Mouse (Mus musculus) spleen, postnatal 10 days (tissue): Measurements from ENCODE around the gene Abcc8.
A peak's percentile ranks its signal among the peaks of the same experiment; 100 is the strongest.
"Not testable (repeated sequence)": the region's sequence is repeated elsewhere in the genome, so short reads cannot be mapped to it uniquely, and the experiment has no call there.

Experiments
- DNase-seq, 2 experiments: peaks; one replicate each; pipeline ENCODE4 v3.0.0; 2021 to 2022; ENCODE audit warnings: low spot score in 2 of 2

Abcc8 gene

DNA sequence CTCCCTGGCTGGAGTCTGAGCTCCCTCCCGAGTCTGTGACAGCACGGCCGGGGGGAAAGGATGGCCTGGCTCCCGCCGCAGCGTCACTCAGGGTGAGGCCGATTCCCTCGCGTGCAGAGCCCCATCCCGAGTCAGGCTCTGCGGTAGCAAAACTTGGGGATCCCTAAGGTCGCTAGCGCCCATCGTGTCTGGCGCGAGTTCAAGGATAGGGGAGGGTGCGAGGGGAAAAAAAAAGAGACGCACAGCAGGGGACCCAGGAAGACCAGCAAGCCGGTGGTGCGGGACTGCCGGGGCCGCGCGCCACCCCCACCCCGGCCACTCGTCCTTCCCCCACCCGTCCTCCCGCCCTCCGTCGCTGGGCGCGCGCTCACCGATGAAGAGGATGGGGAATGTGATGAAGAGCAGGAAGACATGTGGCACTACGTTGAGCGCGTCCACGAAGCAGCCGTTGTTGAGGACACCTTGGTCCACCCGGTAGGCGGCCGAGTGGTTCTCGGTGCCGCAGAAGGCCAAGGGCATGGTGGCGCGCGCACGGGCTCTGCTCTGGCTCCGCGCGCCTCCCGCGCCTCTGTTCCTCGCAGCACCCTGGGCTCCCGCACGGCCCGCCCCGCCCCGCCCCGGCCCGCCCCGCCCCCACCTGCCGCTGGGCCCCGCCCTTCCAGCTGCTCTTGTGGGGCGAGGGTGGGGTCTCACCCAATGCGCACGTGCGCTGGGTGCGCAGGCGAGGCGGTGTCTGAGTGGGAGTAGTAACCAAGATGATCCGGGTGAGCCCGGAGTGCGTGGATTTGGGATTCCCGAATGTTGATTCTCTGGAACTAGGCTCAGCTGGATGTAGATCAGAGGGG, at the start of gene Abcc8:
Gene Abcc8 (minus strand): TSS at position 603 of the 845 bp plus-strand sequence.
- DNase-seq = no peak

DNA sequence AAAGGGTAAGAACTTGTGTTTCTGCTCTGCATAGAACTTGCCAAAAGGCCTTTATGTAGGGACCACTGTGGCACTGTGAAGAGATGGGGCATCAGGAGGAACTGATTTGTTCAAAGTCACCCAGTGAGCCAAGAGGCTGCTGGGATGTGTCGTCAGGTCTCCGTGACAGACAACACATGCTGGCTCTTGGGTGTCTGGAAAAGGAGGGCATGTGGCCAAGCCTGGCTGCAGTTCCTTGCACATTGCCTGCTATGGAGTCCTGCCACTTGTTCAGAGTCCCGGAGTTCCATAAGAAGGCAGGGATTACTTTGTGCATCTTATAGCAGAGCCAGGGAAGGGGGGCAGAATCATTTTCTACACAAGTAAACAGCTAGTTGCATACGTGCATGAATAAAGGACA, 47.1 kb upstream of the Abcc8 start:
- DNase-seq = no peak

DNA sequence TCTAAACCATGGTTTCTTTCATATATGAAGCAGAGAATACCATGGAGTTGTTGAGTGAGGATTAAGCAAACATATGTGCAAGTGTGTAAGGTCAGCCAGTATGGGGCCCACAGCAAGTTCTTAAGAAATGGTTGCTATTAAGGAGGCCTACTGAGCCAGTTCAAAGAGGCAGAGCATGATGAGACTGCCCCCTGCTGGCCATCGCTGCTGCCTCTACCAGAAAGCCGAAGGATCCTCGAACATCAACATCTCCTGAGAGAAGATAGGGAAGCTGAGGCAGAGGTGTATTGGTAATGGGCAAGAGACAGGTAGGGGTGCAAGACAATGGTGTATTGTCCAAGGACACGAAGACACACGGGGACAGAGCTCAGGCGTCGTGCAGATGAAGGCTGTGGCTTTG, 46.4 kb upstream of the Abcc8 start:
- peak; percentile 17 to 71 for DNase-seq

DNA sequence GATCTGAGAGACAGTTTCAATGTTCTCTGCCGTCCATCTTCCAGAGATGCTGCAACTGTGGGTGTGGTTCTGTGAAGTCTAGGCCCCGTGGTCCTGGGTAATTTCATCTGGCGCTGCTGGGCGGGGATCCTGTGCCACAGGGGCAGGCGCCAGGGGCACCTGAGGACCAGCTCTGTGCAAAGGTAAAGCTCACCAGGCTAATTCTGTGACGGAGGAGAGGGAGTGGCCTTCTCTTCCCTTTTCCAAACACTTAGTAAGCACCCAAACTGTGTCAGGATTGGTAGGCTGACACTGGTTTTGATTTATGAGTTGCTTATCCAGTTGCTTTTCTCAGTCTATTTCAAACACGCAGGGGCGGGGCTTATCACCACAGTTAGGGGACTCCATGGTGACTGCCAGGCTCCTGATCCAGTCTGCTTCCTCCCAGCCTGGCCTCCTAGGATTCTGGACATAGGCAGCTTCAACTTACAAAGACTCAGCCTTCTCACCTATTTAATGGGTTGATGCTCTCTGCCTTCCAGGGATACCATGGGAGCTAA, 40.8 kb upstream of the Abcc8 start:
- DNase-seq = no peak

DNA sequence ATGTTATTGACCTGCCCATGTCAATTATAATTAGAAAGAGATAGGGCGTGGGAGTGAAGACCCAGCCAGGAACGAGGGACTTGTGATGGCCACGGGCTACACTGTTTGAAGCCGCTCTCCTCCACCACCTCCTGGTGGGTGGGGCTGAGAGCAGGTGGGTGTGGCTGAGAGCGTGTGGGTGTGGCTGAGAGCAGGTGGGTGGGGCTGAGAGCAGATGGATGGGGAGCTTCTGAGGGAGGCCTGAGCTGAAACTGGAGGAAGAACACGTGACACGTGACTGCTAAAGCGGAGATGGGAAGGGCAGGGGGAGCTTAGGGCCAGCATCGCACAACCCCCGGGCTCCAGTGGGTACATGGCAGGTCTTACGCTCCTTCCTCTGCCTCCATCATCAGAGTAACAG, 38.6 kb upstream of the Abcc8 start:
- DNase-seq = peak in 1 of 2 experiments; percentile 35

DNA sequence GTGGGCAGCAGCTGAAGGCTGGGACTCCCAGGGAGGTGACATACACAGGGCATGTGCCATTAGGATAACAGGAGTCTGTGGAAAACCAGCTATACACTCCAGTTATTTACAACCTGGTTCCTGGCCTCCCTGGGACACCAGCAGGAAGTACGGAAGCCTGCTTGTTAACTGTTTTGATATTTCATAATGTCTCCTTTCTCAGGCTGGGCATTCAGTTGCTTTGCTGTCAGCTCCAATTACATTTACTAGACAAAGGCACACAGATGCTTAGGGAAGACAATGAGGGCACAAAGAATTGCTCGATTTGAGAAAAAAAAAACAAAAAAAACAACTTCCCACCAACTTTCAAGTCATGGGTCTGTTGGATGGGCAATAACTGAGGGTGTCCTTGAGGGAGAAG, 36.6 kb upstream of the Abcc8 start:
- DNase-seq = no peak

DNA sequence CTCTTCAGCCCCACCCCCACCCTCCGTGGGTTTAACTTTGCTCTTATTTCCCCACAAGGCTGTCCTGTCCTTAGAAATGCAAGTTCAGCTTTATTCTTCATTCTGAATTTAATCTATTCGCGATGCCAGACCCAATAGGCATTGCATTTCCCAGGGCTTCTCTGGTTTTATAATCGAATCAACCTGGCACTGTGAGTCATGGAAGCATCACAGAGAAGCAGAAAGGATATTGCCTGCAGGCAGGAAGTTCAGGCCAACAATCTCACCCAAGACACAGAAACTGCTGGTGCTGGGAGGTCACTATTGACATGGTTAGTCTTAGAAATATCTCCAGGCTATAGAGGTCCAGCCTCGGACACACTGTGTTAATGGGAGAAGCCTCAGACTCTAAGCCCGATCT, 30.4 kb upstream of the Abcc8 start:
- DNase-seq = no peak

DNA sequence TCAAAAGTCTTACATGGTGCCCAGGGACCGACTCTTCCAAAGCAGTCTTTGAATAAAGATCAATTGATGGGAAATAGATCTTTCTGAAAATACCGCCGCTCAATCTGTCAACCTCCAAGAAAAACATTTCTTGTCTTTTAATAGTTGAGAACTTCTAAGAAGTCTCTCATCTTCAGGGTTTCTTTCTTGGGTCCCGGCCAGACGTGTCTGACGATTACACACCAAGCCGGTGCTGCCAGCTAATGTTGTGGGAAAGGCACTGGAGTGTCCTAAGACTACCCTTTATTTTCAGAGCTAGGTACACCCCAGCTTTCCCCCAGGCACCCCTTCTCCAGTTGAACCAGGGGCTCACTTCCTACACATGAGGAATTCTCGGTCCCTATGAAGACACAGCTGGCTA, 28.3 kb upstream of the Abcc8 start:
- DNase-seq = no peak

DNA sequence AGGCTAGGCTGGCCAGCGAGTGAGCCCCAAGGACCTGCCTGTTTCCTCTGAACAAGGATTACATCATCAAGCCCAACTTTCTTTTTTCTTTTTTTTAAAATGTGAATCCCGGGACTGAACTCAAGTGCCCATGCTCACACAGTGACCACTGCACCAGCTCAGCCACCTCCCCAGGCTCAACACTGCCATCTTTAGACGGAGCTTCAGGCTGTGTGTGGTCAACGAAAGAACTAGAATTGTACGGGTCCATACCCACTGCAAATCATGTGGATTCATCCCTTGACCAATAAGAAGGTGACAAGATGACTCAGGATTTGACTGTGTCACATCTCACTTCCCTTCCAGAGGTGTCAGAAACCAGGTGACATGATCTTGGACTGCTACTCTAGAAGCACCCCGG, 24.9 kb upstream of the Abcc8 start:
- no peak for DNase-seq

DNA sequence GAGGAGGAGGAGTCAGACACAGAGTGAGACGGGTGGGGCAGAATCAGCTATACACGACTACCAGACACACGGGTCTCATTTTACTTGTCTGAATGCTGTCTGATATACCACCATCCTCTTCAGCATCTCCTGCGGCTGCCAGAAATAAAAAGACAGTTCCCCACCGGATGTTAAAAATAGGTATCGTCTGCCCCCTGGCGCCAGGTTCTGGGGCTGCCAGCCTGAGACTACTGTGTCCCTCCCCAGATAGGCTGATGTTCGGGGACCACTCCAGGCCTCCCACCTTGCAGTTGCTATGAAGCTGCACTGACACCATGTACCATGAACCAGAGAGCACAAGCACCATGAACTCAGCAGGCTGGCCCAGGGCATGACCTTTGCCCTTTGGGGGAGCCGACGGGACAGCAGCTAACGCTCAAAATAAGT, 24.2 kb upstream of the Abcc8 start:
- peak; percentile 17 to 65 for DNase-seq

DNA sequence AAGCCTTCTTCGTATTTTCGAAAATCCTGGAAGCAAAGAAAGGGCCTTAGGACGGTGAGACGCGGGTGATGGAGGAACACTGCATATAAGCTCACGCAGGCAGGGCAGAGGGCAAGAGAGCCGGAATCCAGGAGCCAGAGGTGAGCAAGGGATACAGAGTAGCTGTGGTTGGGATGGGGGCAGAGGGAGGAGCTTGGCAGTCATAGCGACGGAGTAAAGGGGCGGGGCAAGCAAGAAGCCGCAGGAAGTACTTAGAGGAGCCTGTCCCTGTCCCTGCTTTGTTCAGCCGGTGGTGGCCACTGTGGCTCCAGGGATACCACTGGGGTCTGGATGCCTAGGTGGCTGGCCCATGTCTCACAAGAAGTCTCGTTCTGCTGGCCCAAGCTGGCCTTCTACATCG, 21.8 kb upstream of the Abcc8 start:
- no peak for DNase-seq

DNA sequence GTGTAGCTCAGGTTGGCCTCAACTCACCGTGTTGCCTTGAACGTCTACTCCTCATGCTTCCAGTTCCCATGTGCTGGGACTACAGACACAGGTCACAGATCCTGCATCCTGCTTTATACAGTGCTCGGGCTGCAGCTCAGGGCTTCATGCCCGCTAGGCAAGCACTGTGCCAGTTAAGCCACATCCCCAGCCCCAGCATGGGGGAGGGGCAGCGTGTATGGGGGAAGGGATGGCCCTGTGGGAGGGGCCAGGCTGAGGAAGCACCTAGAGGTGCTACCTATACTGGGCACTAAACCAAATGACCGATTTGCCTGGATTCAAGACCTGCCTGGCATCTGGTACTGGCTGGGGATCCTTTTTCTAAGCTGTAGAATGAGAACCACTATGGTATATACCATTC, 20.2 kb upstream of the Abcc8 start:
- no peak for DNase-seq

DNA sequence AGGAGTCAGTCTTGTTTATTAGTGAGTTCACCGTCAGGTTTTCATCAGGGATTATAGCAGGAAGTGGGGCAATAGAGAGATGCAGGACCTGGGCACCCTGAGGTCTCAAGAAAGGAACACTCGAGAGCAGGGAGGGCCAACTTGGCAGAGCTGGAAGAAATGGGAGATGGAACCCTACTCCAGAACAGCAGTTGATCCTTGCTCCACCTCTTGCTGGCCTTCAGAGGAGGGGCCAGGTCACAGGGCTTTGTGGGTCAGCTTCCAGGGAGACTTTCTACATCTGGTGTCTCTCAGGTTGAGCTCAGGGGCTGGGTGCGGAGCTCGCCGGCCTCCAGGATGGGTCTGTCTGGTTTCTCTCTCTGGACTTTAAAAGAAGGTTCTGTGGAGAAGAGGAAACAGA, 15.5 kb upstream of the Abcc8 start:
- DNase-seq = no peak

DNA sequence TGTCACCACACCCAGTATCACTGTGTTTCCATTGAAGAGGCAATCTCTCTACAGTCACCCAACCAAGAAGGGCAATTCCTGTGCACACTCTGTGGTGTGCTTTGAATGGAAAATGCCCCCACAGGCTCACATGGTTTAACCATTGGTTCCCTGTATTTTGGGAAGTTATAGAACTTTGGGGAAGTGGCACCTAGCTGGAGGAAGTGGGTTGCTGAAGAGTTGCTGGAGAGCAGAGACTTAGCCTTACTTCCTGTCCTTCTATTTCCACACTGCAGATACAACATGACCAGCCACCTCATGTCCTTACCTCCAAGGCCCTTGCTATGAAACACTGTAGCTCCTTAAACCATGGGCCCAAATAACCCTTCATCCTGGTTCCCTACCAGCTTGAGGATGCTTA, 4.4 kb upstream of the Abcc8 start:
- no peak for DNase-seq

DNA sequence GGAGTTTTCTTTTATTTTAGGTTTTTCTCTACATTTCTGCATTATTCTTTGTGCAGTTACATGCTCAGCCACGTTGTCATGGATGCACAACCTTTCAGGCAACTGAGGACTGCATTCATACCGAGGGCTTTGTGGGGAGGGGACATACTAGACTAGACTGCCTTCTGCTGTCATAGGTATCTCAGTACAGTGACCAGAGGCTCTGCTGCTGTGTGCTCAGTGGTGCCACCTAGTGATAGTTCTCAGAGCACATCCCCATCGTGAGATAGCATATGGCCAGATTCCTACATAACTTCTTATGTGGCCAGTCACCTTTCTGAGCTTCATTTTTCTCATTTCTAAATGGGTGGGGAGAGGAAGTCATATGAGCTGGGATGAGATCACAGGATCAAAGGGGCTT, 1.8 kb upstream of the Abcc8 start:
- peak; percentile 15 to 56 for DNase-seq

DNA sequence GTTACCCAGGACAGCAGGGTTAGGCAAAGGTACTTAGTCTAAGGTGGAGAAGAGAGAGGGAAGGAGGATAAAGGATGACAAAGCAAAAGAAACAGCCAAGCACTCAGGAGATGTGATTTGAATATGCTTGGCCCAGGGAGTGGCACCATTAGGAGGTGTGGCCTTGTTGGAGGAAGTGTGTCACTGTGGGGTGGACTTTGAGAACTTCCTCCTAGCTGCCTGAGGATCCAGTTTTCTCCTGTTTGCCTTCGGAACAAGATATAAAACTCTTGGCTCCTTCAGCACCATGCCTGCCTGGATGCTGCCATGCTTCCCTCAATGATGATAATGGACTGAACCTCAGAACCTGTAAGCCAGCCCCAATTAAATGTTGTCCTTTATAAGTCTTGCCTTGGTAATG, 10.9 kb downstream of the Abcc8 start:
- not testable (repeated sequence) for DNase-seq

DNA sequence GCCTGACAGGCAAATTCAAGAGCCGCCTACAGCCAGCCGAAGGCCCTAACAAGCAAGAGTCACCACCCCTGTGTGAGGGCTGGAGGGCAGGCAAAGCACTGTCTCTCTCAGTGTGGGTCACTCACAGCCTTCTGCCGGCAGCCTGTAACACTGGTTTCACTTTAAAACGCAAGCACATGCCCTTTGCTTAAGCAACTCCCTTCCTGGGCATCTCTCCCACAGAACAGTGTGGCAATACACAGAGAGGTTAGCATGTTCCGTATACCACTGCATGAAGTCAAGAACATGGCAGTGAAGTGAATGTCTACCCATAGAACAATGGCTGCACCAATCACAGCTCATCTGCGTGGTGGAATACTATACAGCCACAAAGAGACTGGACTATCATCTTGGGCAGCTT, 11.4 kb downstream of the Abcc8 start:
- DNase-seq = no peak

DNA sequence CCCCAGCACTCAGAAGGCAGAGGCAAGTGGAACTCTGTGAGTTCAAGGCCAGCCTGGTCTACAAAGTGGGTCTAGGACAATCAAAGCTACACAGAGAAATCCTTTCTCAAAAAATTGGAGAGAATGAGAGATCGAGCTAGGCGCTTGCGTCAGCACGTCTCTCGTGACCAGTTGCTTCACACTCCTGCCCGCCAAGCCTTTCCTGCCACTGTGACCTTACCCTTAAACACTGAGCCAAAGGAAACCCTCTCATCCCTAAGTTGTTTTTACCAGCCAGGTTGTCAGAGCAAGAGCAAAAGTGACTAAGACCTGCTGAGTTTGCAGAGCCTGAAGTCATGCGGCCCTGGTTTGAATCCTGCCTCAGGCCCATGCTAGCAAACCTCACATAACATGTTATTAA, 11.9 kb downstream of the Abcc8 start:
- no peak for DNase-seq

DNA sequence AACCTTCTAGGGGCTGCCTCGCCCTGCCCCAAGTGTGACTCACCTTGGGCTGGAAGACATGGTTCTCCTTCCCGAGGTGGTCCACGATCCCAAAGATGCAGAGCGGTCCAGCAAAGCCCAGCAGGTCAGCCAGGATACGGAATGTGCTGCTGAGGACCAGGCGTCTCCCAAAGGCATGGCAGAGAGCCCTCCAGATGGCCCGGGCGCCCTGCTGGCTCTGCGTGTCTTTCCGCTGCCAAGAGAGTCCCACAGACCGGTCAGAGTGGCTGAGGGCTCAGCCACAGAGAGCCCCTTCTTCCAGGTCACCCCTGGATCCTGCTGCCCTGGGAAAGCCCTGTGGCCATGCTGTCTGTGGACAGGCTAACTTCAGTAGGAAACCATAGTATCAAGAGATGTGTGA, 14.0 kb downstream of the Abcc8 start:
- no peak for DNase-seq

DNA sequence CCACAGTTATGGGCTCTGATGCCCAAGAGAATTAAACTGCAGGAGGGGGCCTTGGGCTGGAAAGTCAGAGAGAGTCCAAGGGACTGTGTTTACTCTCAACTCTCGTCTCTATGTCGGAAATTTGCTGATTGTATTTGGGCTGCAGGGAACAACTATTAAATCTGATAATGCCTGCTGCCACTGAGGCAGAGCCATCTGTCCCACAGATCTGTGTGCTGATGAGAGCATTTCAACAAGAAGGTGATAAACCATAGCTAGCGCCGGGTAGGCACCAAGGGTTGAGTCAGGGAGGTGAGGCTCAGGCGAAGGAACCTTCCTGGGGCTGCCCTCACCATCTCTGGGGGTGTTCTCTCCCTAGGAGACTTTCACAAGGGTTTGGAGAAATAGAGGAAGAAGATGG, 17.1 kb downstream of the Abcc8 start:
- DNase-seq = no peak

DNA sequence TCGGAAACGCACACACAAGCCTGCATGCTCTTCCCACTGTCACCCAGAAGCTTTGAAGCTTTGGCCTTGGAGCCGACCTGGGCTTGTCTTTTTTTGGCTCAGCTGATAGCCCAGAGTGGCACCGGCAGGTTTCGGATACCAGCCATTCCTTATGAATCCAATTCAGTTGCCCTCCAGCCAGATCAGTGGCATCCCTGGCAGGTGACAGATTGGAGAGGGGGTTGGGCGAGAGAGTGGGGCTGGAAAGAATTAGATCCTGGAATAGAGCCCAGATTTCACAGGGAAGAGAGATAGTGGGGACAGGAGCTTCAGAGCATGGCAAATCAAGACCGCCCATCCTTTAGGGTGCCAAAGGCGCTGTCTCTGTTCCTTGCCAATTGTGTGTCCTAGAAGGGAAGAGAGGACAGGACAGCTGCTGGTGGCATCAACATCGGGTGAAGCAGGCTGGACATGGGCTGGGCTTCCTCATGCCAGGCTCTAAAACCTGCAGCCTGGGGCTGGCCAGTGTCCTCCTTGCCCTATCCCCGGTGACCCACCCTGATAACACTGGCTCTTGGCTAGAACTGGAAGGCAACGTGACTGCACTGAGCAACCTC, 17.6 kb downstream of the Abcc8 start:
- no peak for DNase-seq

DNA sequence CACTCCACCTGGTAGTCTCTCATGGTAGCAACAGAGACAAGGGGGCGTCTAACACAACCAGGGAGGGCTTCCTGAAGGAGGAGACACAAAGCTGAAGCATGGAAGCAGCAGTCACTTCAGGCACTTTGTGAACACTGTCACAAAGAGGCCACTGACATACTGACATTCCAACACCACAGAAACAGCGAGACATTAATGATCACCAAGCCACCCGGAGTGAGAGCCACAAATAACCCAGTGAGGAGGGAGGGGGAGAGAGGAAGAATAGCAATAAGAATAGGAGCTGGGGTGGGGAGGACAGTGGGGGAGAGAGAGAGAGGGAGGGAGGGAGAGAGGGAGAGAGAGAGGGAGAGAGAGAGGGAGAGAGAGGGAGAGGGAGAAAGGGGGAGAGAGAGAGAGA, 18.2 kb downstream of the Abcc8 start:
- no peak for DNase-seq

DNA sequence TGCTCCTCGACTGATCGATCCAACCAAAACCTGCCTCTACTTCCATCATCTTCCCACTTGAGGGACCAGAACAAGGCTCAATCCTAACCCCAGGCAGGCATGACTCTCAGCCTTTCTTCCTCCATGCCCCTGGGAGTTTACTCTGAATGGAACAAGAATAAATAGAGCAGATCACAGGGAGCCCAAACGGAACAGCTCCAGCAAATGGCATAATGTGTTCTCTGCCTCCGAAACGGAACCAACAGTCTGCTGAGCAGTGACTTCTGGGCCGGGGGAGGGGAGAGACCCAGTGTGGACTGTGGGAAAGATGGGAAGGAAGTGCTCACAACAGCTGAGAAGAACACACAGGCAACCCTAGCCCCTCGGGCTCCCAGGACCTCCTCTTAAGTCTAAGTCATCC, 22.1 kb downstream of the Abcc8 start:
- no peak for DNase-seq
